Mouse (Mus musculus): Measurements from ENCODE around the gene Ms4a2.

DNA sequence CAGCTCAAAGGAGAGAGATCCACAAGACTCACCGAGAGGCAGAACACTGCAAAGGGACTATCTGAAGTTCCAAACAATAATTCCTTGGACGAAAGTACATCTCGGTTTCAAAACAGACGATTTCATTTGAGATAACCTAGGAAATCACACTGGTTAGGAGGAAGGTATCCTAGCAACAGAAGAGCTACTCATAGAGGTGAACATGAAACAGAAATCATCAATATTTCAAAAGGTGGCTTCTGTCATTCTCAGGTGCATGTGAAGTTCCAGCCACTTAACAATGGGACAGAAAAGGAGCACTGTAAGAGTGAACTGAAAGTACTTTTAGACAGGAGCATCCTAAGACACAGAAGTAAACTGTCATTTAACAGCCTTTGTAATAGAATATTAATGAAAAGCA, 26.0 kb upstream of the Ms4a2 start:
- TF ChIP-seq GATA1 (IDR thresholded peaks at IDR 0.05; ENCODE audit: borderline replicate concordance, low read length) (no peak), FLI1 (IDR thresholded peaks at IDR 0.05; ENCODE audit: low read length) (no peak)
